Mouse (Mus musculus) hindbrain, embryonic 12.5 days (tissue): ENCODE results near the gene Rasgrp4. TPM values are rescaled to one million over a fixed set of nuclear protein-coding genes. Genes with fewer than 3 reads are reported as not detected.

Experiments used
- polyA plus RNA-seq: library from polyadenylated mRNA; unstranded; fragments of >200 nt; fragmentation: Nextera tagmentation; extraction: Ambion mirVana; gene quantifications from 2 replicates; pipeline ENCODE4 v1.2.1, GENCODE M21; 2016

Rasgrp4 gene
- polyA plus RNA-seq, 1 experiment from 2014 or later, result 1.1 TPM

Other genes with a start within 250 kb of the Rasgrp4 start
- 194 and 200 TPM in 2 replicates for gene Actn4, start 172.5 kb upstream of the Rasgrp4 start, polyA plus RNA-seq
- gene Eif3k, start 153.0 kb upstream of the Rasgrp4 start, polyA plus RNA-seq, result 298 and 331 TPM in 2 replicates
- gene Map4k1, start 152.8 kb upstream of the Rasgrp4 start, polyA plus RNA-seq, result 4.9 and 5.4 TPM in 2 replicates
- gene Ryr1, start 9.7 kb upstream of the Rasgrp4 start, polyA plus RNA-seq, result 5.2 and 5.7 TPM in 2 replicates
- gene Fam98c, start 21.4 kb downstream of the Rasgrp4 start, polyA plus RNA-seq, result 20.0 and 21.7 TPM in 2 replicates
- 0.46 and 0.56 TPM in 2 replicates for gene Ggn, start 35.4 kb downstream of the Rasgrp4 start, polyA plus RNA-seq
- 5.9 and 6.4 TPM in 2 replicates for gene Spred3, start 35.6 kb downstream of the Rasgrp4 start, polyA plus RNA-seq
- 285 and 288 TPM in 2 replicates for gene Psmd8, start 45.9 kb downstream of the Rasgrp4 start, polyA plus RNA-seq
- 0.72 and 1.0 TPM in 2 replicates for gene Catsperg1, start 79.2 kb downstream of the Rasgrp4 start, polyA plus RNA-seq
- gene Kcnk6, start 97.7 kb downstream of the Rasgrp4 start, polyA plus RNA-seq, result 1.2 and 1.6 TPM in 2 replicates
- gene Yif1b, start 103.5 kb downstream of the Rasgrp4 start, polyA plus RNA-seq, result 81.9 and 83.4 TPM in 2 replicates
- gene 2200002D01Rik, start 113.6 kb downstream of the Rasgrp4 start, polyA plus RNA-seq, result 1.8 and 2.4 TPM in 2 replicates
- 42.6 and 63.3 TPM in 2 replicates for gene Spint2, start 147.1 kb downstream of the Rasgrp4 start, polyA plus RNA-seq
- 20.8 and 22.4 TPM in 2 replicates for gene Ppp1r14a, start 154.5 kb downstream of the Rasgrp4 start, polyA plus RNA-seq
- gene Dpf1, start 169.1 kb downstream of the Rasgrp4 start, polyA plus RNA-seq, result 102 and 110 TPM in 2 replicates